Mouse (Mus musculus) liver, postnatal 0 days (tissue): Measurements from ENCODE around the gene Gpsm3.

Experiments
- CTCF ChIP-seq: sonication (generic); IDR thresholded peaks from 2 replicates; pipeline ENCODE4 v1.5.1; 2016; ENCODE audit warnings: antibody characterized with exemption, low read depth
- EP300 ChIP-seq: IDR thresholded peaks from 2 replicates; pipeline ENCODE4 v1.6.1; 2016; ENCODE audit warnings: antibody characterized with exemption, low read depth, mild to moderate bottlenecking

DNA sequence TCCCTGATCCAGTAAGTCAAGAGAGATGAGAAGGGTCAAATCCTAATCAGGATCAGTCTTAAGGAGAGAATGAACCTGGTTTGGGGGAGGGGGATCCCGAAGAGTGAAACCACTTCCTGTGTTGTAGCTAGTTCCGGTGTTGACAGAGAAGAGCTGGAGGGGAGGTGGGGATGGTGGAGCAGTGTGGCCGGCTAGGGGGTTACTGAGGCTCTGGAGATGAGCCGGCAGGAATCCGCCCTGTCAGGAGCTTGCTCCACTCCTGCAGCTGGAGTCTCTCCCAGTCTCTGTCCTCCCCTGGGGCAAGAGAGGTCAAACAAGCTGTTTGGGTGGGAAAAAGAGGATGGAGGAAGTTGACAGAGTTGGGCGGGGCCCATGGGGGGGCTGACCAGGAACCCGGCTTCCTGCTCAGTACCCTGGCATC, at the start of gene Gpsm3:
- TF ChIP-seq CTCF = no peak
- no peak for TF ChIP-seq EP300
